ENCODE assay signal across 9 mouse cellular contexts in genomic region chr1:39010583-39011021, GRCm38 (mm10). TPM values are rescaled to one million over a fixed set of nuclear protein-coding genes. Genes with fewer than 3 reads are reported as not detected.
A peak's percentile ranks its signal among the peaks of the same experiment; 100 is the strongest.
DNase-seq lines count a peak whose midpoint lies in the region; ATAC-seq and TF ChIP-seq lines count a peak whose summit lies in the region.
"Had no signal": no experiment of that assay in that cellular context is flagged by ENCODE, and none has a peak within 500 bp of the region (broad histone marks: within the 10 kb centered on the region; RNA-seq: fewer than 3 reads in every experiment).

No protein-coding gene starts in this region.

- no peak overlapping the region for H3K27ac ChIP-seq in forebrain, embryonic 11.5 days (ENCODE audit: low read depth, low read length)
- no peak overlapping the region for H3K27ac ChIP-seq in hindbrain, embryonic 10.5 days
- no peak overlapping the region for H3K27ac ChIP-seq in neural tube, embryonic 15.5 days (replicated peaks)
- H3K27ac ChIP-seq: macrophage had no signal

- no peak overlapping the region for H3K9ac ChIP-seq in forebrain, embryonic 11.5 days (ENCODE audit: low read length)
- H3K9ac ChIP-seq in neural tube, embryonic 15.5 days (replicated peaks): no peak overlapping the region

- peak; percentile 15; the same call in 1 of the 2 replicates for ATAC-seq in G1E (ENCODE audit: extremely low read depth, insufficient number of reproducible peaks, low FRiP score, poor library complexity, severe bottlenecking)
- 0 out of 2 replicates have a peak, but pooled peaks have one; percentile 30 for ATAC-seq in forebrain, embryonic 11.5 days (replicated peaks; ENCODE audit: low FRiP score)
- peak; percentile 68; the same call in 1 of the 2 replicates for ATAC-seq in neural tube, embryonic 15.5 days (ENCODE audit: low FRiP score)

- H3K9me3 ChIP-seq in G1E (replicated peaks): no peaks in the 10 kb centered on the region
- H3K9me3 ChIP-seq in forebrain, embryonic 11.5 days (ENCODE audit: control insufficient read depth, low read length): no peaks in the 10 kb centered on the region
- H3K9me3 ChIP-seq in hindbrain, embryonic 10.5 days: no peaks in the 10 kb centered on the region
- H3K9me3 ChIP-seq in neural tube, embryonic 15.5 days (replicated peaks): no peaks in the 10 kb centered on the region

- H3K27me3 ChIP-seq in G1E (ENCODE audit: insufficient read depth, low read length): peaks cover 9% of the 10 kb centered on the region
- no peaks in the 10 kb centered on the region for H3K27me3 ChIP-seq in forebrain, embryonic 11.5 days (ENCODE audit: control insufficient read depth, insufficient read depth, low read length)
- H3K27me3 ChIP-seq in hindbrain, embryonic 10.5 days (ENCODE audit: insufficient read depth, poor library complexity, severe bottlenecking): no peaks in the 10 kb centered on the region
- H3K27me3 ChIP-seq in neural tube, embryonic 15.5 days (replicated peaks): no peaks in the 10 kb centered on the region

- H3K4me3 ChIP-seq in G1E (ENCODE audit: low read depth, low read length): no peak overlapping the region
- H3K4me3 ChIP-seq in forebrain, embryonic 11.5 days (ENCODE audit: low read depth, low read length): no peak overlapping the region
- no peak overlapping the region for H3K4me3 ChIP-seq in hindbrain, embryonic 10.5 days
- H3K4me3 ChIP-seq in neural tube, embryonic 15.5 days (replicated peaks): no peak overlapping the region

- no peak for DNase-seq in G1E (ENCODE audit: low spot score)
- DNase-seq in brain, adult 2 months (ENCODE audit: low read depth, low spot score): peak; percentile 91
- DNase-seq in forebrain, embryonic 11.5 days (ENCODE audit: low spot score): peak; percentile 60
- peak; percentile 48 for DNase-seq in hindbrain, embryonic 10.5 days (ENCODE audit: low spot score)
- DNase-seq in layer of hippocampus, adult 18-20 months (ENCODE audit: low spot score in 2 of 2): peak; percentile 79 to 95
- peak; percentile 49 to 72 for DNase-seq in lung, adult 18-20 months
- peak; percentile 70 for DNase-seq in thymus, postnatal 4 days

- TF ChIP-seq CTCF in G1E (IDR thresholded peaks at IDR 0.05; ENCODE audit: low read depth, low read length): no peak

- H3K4me2 ChIP-seq in forebrain, embryonic 11.5 days (ENCODE audit: low read depth, low read length, severe bottlenecking): no peak overlapping the region
- peak overlapping the region; percentile 28 for H3K4me2 ChIP-seq in neural tube, embryonic 15.5 days

- 32% methylated on average over 12 of the region's 12 CpGs for WGBS in forebrain, embryonic 11.5 days
- WGBS in hindbrain, embryonic 10.5 days: 27% methylated on average over 12 of the region's 12 CpGs
- 35% methylated on average over 12 of the region's 12 CpGs for WGBS in neural tube, embryonic 15.5 days

- H3K36me3 ChIP-seq in G1E (replicated peaks): no peaks in the 10 kb centered on the region
- no peaks in the 10 kb centered on the region for H3K36me3 ChIP-seq in forebrain, embryonic 11.5 days (ENCODE audit: control insufficient read depth, insufficient read depth, low read length)
- no peaks in the 10 kb centered on the region for H3K36me3 ChIP-seq in hindbrain, embryonic 10.5 days
- no peaks in the 10 kb centered on the region for H3K36me3 ChIP-seq in neural tube, embryonic 15.5 days

- H3K4me1 ChIP-seq in G1E (ENCODE audit: insufficient read depth, low read depth, low read length): peaks cover 4% of the 10 kb centered on the region; the same call in 1 of the 2 replicates
- H3K4me1 ChIP-seq in forebrain, embryonic 11.5 days (replicated peaks; ENCODE audit: control insufficient read depth, insufficient read depth, low read length): no peaks in the 10 kb centered on the region
- H3K4me1 ChIP-seq in hindbrain, embryonic 10.5 days (replicated peaks): 0 out of 2 replicates have a peak, but pooled peaks cover 2% of the 10 kb centered on the region
- peaks cover 18% of the 10 kb centered on the region for H3K4me1 ChIP-seq in neural tube, embryonic 15.5 days

RNA-seq across cellular contexts. Expression of gene Pdcl3, which starts 25.2 kb away (rescaled TPM):
- 65.5 and 96.3 TPM in 2 replicates for total RNA-seq in G1E (2014; fragmentation: Nextera tagmentation)
- total RNA-seq in G1E (2017): 63.4 and 67.0 TPM in 2 replicates
- polyA plus RNA-seq in G1E (2012): 49.8 and 51.6 TPM in 2 replicates
- 152 and 157 TPM in 2 replicates for polyA plus RNA-seq in forebrain, embryonic 11.5 days (2014; fragmentation: Nextera tagmentation; extraction: Ambion mirVana)
- polyA plus RNA-seq in hindbrain, embryonic 10.5 days (2016; fragmentation: Nextera tagmentation; extraction: Ambion mirVana): 140 and 160 TPM in 2 replicates
- 10 to 100 TPM; 32.1 to 35.8 TPM for total RNA-seq in layer of hippocampus, adult 18-20 months (2021)
- 164 and 171 TPM in 2 replicates for polyA plus RNA-seq in neural tube, embryonic 15.5 days (2015; fragmentation: Nextera tagmentation; extraction: Ambion mirVana)

Comparison
In these comparisons a context has a peak if more than half of its experiments do, and no peak if none do; other contexts are left out.
1. ATAC-seq: peak in every context shown above with its lines; median percentile 68 in neural tube, embryonic 15.5 days; 30 in forebrain, embryonic 11.5 days; 15 in G1E.